Mouse (Mus musculus): ENCODE data around the gene Rars.
"Not testable (repeated sequence)": the region's sequence is repeated elsewhere in the genome, so short reads cannot be mapped to it uniquely, and the experiment has no call there.

Rars gene

DNA sequence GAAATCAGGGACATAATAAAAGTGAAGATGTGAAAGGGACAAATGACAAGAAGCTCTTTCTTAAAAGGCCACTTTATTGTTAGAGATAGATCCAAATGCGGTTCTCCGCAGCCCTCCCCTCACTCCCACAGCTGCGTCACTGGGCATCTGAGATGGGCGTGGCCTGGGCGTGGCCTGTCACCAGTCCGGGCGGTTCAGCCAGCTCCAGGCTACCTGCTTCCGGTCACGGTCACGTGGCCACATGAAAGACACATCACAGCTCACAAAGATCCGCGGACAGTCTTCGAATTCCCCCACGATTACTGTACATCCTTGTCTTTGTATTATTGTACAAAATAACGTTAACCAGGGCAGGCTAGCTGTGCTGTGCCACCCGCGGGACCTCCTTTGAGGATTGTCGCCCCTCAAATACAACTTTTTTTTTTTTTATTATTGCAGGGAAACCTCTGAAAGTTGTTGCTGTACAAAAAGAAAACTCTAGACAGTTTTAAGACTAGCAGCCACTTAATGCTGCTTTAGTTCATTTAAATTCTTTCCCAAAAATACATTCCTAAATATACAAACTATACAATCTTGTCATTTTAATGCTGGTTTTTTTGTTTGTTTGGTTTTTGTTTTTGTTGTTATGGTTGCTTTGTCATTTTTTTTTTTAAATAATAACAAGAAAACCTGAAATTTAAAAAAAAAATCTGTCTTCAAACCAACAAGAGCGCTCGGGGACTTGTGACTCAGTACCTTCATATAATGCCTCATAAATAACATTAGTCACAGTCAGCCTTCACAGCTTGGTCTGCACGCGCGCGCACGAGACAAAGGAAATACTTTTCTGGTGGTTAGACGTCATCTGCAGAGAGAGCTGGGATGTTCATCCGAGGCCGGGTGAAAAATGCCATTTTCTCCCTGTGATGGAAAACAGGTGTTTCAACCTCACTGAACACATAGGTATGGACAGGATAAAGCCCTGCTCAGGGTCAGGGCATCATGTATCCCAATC, 4.3 kb upstream of the Rars start:
- DNase-seq (ENCODE audit: low spot score): peak; percentile 61

DNA sequence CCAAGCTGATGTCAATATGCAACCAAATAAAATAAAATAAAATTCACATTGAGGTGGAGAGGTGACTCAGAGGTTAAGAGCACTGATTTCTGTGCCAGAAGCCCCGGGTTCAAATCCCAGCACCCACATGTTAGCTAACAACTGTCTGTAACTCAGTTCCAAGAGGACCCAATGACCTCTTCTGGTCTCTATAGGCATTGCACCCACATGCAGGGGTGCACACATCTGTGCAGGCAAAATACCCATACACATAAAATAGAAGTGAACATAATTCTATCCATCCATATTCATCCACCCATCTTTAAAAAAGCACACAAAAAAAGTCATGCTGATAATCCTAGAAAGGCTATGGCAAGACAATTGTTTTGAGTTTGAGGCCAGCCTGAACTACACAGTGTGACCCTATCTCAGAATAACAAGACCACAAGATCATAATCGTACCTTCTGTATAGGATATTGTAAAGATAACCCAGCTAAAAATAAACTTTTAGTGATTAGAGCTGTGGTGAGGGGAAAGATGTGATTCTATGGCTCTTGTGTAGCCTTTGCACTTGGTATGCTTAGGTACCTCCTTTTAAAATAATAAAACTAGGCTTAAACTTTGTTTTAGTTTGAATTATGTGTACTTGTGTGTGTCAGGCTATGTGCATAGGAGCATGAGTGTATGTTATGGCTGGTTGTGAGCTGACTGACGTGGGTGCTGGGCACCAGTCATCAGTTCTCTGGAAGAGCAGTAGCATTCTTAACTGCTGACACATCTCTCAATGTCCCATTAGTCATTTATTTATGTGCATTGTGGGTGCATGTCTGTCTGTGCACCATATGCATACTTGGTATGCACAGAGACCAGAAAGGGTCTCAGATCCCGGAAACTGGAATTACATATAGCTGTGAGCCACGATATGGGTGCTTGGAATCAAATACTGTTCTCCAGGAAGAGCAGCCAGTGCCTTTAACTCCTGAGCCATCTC, 3.1 kb upstream of the Rars start:
- DNase-seq (ENCODE audit: low spot score): no peak

DNA sequence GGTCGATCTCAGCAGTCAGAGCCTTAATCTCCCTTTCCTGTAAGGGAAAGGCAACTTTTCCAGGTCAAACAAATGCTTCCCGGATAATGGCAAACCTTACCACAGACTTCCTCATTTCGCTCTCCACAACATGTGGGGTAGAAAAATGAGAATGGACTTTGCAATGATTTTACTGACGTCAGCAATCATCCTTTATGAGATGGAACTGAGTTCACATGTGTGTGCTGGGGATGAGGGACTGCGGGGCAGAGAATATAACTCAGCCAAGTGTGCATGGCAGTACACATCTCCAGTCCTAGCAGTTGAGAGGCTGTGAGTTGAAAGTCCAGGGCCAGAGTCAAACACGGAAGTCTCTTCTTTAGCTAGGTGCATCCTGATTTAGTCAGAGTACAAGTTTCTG, 1.0 kb downstream of the Rars start:
- no peak for DNase-seq (ENCODE audit: low spot score)

DNA sequence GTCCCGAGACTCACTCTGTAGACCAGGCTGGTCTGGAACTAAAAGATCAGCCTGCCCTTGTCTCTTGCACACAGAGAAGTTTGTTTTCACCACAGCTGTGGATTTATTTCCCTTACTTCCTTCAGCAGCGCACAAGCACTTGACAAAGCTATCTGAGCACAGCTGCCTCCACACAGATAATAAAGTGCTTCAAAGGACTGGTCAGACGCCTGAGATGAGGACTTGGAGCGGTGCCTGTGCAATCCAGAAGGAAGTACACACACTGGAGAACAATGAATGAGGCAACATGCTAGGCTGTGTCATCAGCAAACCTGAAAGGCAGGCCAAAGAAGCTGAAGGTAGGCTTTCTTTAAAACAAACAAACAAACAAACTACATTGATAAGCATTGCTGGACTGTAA, 2.2 kb downstream of the Rars start:
- DNase-seq (ENCODE audit: low spot score): no peak

DNA sequence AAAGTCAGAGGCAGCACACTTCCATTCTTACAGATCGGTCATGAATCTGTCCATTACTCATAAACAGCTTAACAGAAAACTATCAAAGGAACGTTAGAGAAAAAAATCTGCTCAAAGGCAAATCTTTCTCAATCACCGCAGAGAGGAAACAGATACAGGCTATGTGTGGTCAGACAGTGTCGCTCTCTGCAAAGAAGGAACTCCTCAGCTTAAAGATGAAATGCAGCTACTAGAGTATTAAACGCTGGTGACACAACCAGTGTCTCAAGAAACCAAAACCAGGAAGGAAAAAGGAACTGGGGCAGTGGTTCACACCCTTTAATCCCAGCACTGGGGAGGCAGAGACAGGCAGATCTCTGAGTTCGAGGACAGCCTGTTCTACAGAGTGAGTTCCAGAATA, 6.6 kb downstream of the Rars start:
- DNase-seq (ENCODE audit: low spot score): no peak

DNA sequence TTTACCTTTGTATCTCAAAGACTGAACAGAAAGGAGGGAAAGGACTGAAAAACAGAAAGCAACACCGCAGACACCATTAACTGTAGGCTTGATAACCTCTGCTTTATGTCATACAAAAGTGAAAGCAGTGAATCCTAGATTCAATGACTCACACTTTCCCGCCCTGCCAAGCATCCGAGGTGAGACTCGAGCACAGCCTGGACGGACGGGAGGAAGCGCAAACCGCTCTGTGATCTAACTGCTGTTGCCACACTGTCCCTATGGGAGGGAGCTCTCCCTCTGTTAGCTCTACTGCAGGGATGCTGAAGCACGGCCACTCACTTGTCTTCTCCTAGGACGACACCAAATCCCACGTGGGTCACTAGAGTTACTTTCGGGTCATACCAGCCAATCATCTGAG, 18.0 kb downstream of the Rars start:
- no peak for DNase-seq (ENCODE audit: low spot score)

DNA sequence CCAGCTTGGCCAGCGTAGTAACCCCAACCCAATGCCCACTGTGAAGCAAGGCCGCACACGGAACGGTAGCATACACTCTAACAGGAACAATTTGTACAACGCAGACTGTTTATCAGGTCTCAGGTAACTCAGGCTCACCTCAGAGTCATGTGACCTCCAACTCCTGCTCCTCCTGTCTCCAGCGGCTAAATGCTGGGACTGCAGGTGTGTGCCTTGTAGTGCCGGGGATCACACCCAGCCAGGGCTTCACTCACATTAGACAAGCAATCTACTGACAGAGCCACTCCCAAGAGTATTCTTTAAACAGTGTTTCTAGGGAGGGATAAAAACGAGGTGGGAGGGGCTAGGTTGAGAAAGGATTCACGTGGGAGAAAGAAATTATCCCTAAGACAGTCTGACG, 22.8 kb downstream of the Rars start:
- DNase-seq (ENCODE audit: low spot score): no peak

DNA sequence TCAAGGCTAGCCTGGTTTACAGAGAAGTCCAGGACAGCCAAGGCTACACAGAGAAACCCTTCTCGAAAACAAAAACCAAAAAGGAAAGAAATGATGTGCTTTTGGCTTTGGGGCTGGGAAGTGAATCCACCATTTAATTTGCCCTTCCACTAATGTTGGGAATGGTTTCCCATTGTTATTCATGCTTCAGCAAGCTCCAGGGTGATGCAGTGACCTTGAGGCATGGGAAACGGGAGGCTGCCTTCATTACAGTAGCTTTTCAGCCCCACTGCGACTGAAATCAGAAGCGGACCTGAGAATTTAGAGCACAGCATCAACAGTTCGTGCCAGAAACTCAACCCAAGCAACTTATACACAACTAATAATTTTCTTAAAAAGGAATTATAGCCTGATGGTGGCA, 33.0 kb downstream of the Rars start:
- DNase-seq (ENCODE audit: low spot score): no peak

DNA sequence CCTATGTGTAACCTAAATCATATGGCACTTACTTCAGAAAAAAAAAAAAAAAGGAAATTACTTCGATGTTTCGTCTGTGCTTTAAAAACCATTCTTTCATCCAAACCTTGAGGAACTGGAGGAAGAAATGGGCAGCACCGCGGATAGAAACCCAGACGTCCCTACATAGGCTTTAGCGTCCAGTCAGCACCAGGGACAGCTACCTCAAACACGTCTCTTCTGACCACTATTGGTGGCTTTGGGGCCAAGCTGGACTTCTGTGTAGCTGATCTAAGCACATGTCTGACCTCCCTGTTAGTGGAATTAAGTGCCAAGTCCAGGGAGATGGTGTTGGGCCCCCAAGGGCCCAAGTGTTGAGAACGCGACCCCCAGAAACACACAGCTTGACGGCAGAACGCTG, 35.4 kb downstream of the Rars start, which contains the start of gene Fbll1:
TSS of gene Fbll1 (minus strand) at position 11 of the 400 bp plus-strand sequence.
- no peak for DNase-seq (ENCODE audit: low spot score)

DNA sequence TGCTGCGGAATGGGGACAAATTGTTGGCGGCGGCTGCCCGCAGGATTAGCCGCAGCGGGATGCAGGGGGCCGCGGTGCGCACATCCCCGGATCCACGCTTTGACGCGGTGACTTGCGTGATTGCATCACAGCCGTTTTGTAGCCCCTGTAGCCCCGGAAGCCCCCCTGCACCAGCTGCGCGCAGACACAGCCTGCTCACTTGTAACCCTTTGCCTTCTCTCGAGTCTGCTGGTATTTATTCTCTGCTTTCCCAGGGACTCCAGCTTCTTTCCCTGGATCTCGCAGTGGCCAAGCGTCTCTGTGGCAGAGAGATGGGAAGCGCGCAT, 35.8 kb downstream of the Rars start:
- DNase-seq (ENCODE audit: low spot score): peak; percentile 51

DNA sequence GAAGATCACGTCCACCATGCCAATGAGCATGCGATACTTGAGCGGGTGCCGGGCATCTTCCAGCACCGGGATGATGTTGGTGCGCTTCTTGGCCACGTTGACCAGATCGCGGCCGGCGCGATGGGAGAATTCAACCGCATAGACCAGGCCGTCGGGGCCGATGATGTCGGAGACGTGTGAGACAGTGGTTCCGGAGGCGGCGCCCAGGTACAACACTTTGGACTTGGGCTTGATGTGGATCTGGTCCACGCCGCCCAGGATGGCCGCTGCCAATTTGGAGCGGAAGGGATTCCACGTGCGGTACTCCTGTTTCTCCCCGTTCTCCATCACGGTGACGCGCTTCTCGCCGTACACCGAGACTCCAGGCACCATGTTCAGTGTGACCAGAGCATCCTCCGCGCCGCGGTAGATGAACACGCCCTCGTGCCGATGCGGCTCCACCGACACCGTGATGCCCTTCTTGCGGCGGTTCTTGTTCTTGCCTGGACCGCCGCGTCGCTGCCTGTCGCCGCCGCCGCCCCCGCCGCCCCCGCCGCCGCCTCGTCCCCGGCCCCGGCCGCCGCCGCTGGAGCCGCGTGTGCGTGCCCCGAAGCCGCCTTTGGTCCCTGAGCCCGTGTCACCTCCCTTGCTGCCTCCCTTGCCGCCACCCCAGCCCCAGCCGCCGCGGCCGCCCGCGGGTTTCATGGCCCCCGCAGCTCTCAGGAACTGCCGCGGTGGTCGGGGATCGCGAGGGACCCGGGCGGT, 36.4 kb downstream of the Rars start:
- peak; percentile 13 for DNase-seq (ENCODE audit: low spot score)

DNA sequence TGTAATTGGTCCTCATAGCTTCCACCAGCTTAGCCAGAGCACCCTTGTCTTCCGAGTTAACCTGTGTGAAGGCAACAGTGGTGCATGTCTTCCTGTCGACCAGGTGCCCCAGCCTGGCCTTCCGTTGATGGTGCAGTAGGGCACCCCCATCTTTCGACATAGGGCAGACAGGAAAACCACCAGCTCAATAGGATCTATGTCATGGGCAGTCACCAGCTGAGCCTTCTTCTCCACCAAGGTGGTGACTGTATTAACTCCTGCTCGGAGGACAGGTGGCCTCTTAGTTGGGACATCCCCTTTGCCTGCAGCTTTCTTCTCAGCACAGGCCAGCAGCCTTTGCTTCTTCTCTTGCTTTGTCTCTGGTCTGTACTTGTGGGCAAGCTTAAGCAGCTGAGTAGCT, 41.5 kb downstream of the Rars start:
- not testable (repeated sequence) for DNase-seq (ENCODE audit: low spot score)

DNA sequence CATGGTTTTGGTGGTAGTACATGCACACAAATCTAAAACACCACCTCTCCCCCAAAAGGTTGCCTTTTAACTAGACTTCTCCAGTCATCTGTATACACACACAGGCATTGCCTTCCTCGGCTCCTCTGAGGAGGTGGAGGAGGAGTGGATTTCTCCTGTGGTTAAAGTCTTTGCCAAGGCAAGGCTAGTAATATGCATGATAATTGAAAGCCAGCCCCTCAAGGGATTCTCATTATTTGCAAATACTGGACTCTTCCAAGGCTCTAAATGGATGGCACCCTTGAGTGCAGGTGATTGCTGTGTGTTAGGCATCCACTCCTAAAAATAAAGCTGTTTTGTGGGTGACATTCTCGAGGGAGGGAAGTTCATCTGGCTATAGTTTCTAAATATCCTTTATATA, 45.9 kb downstream of the Rars start:
- no peak for DNase-seq (ENCODE audit: low spot score)

DNA sequence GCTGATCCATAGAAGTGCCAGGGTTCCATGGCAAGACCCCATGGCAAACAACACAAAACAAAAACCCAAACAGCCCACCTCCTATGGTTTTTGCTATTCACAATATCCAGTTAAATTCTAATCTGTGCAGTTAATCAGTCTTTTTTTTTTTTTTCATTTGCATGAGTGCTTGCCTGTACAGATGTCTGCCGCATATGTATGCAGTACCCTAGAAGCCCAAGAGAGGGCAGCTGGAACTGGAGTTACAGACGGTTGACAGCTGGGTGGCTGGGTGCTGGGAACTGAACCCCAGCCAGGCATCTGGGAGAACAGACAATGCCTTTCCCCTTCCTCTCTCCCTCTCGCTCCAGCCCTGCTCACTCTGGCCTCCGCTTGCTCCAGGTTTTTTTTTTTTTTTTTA, 49.8 kb downstream of the Rars start:
- no peak for DNase-seq (ENCODE audit: low spot score)

DNA sequence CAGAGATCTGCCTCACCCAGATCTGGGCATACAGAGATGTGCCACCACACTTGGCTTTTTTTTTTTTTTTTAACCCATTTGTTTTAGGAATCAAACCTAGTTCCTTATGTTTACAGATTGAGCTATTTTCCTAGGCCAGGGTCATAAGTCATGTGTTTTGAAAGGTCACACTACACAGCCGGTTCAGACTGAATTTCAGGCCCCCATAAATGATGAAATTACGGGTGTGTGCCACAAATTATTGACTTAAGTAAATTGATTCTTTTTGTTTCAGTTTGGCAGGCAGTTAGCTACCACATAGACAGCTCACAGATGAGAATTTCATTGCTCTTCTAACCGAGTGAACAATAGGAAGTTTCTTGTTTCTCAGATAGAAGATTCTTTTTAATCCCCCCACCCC, 50.3 kb downstream of the Rars start:
- no peak for DNase-seq (ENCODE audit: low spot score)

DNA sequence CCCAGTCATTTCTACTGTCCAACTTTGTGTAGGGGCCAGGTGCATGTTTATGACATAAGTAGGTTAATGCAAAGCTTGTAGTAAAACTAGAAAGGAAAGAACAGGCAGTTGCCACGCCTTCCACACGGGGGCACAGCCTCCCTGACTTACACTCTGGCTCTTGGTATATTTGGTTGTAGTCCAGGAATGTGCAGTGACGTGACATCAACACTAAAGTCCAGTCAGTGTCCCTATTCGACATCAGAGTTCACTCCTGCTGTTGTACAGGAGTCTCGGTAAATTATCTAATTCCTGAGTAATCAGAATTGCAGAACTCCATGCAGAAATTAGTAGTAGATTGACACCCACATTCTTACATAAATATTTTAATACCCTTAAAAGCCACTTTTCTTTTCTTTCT, 51.3 kb downstream of the Rars start:
- no peak for DNase-seq (ENCODE audit: low spot score)

DNA sequence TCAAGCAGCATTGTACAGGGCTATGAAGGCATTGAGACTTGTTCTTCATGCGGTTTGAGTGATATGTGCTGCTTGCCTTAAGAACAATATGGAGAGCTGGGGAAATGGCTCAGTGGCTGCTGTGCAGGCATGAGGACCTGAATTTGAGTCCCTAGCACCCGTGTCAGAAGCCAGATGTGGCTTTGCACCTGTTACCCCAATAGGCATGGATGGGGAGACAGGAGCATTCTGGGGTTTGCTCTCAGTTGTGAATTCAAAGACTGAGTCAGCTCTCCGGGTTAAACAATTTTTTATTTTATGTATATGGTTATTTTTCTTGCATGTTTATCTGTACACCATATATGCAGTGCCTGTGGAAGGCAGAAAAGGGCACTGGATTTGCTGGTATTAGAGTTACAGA, 51.9 kb downstream of the Rars start:
- DNase-seq (ENCODE audit: low spot score): no peak

DNA sequence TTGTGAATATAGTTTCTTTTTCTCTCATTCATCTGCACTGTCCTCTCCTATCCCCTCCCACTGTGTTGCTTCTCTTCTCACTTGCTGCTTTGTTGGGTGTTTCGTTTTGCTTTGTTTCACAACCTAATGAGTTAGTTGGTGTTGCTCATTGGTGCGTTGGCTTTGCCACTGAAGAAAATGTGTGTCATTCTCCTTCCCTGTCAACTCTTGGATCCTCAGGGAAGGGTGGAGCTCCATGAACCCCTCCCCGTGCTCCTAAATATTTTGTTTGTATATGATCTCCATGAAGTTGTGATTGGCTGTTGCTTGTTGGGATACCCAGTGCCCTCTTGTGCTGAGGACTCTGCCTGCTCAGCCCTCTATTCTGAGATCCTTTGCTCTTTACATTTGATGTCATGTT, 54.0 kb downstream of the Rars start:
- no peak for DNase-seq (ENCODE audit: low spot score)

DNA sequence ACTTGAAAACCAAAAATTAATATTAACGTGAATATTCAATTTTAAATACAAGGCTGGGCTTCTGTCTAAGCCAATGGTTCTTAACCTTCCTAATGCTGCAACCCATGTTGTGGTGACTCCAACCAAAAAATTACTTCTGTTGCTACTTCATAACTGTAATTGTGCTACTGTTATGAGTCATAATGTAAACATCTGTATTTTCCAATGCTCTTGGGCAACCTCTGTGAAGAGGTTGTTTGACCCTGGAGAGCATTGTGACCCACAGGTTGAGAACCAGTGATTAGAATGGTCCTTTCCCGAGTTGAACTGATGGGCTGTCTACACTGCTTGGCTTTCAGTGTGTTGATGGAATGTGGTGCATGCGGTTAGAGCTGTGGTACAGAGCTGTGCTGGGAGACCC, 57.9 kb downstream of the Rars start:
- no peak for DNase-seq (ENCODE audit: low spot score)

DNA sequence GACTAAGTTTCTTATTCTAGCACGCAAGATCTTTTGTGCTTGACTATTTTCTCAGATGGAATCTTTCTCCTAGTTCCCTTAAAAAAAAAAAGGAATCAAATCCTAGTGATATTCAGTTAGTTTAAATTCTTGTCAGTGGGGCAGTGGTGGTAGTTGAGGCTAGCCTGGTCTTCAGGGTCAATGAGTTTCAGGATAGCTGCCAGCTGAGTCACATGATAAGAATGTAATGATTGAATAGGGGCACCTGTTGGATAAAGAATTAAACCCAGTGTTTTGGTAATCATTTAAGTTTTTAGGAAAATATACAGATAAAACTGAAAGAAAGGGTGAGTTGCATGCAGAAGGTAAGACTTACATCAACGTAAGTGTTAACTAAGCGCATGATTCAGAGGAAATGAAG, 58.7 kb downstream of the Rars start:
- no peak for DNase-seq (ENCODE audit: low spot score)

DNA sequence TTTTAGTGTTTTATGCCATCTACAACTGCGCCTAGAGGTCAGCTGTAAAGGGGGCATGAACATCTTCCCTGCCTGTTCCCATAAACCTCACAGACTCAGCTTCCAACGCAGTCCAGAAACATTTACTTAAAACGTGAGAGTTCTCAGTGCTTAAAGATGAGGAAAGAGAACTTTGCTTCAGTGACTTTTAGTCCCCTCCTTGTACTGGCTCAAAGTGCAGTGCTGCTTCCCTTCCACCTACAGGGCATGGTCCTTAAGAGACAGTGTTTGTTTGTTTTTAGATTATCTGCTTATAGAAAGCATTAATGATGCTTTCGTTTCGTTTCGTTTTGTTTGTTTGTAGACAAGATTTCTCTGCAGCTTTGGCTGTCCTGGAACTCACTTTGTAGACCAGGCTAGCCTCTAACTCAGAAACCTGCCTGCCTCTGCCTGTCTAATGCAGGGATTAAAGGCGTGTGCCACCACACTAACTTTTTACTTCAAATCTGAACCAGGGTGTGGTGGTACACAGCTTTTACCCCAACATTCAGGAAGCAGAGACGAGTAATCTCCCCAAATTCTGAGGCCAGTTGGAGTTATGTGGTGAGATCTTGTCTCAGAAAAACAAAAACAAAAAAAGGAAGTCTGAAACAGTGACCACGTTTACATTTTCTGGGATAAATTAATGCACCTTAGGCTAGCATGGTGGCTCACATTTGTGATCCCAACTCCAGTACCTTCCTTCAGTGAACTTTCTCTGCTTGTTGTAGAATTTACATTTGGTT, 63.4 kb downstream of the Rars start:
- DNase-seq (ENCODE audit: low spot score): no peak

Data from left cerebral cortex, adult 11 months (tissue).